Mouse (Mus musculus): ENCODE measurements around the gene Dctn2. TPM values are rescaled to one million over a fixed set of nuclear protein-coding genes. Genes with fewer than 3 reads are reported as not detected.

Dctn2 gene
- 133 and 136 TPM in 2 replicates for polyA plus RNA-seq (2015; fragmentation: Nextera tagmentation; extraction: Ambion mirVana)

DNA sequence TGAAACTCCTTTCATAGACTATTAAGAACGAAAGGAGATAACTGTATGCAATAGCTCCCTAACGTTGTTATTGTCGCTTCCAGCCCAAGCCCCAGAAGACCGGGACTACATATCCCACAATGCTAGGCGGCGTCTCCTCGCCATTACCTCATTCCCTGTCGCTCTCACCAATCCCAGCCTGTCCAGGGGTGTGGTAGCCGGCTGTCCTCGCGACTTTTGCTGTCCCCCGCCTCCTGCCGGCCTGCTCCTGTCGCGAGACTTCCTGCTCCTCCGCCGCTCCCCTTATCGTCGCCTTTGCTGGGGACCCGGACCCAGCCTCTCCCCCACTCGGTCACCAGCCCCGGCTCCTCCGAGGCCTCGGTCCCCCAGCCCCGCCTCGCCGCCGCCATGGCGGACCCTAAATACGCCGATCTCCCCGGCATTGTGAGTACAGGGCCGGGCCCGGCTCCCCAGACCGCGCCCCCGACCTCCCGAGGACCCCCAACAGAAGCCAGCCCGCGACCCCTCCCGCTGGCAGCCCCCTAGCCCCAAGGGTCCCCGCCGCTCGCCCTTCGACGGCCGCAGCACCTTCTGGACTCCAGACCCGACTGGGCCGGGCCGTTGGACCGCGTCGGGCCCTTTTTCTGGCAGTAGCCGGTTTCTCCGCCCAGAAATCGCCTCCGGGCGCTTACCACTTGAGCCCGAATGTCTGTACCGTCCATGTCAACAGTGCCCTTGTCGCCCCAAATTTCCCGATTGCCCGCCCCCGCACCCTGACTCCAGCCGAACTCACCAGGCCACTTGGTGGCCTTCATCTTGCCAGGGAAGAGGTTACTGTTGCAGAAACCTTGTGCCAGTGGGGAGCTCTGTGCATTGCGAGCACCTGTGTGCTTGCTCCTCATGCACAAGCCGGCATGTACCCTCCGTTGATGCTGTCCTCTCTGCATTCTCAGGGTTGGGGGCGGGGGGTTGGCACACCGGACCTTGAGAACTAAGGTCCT lies at the start of gene Dctn2:
Gene Dctn2 (plus strand): TSS at position 257 of the 980 bp plus-strand sequence.
- under 1% methylated on average over 70 of the region's 70 CpGs for WGBS
- ATAC-seq (ENCODE audit: extremely low read depth, insufficient number of reproducible peaks, low FRiP score, low TSS enrichment), result peak; percentile 97

DNA sequence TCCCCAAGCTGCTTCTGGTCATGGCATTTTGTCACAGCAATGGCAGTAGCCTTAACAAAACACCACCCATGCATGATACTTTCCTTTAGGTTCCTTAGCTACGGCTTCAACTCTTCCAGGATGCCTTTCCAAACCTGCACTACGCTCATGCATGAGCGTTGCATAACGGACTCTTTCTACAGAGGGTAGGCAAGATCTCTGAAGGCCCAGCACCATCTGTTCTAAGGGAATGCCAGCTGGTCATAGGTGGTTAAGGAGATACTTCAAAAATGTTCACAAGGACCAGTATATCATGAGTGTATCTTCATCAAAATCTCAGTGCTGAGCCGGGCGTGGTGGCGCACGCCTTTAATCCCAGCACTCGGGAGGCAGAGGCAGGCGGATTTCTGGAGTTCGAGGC lies 49.7 kb upstream of the Dctn2 start:
- Histone ChIP-seq H3K9me3 (0 out of 2 replicates have a peak, but pooled peaks cover 3% of the 10 kb centered on the region), H3K27me3 (replicated peaks) (no peaks in the 10 kb centered on the region; the same call in 1 of the 2 replicates), H3K4me1 (no peaks in the 10 kb centered on the region), H3K4me3 (no peak overlapping the region), H3K36me3 (no peaks in the 10 kb centered on the region), H3K4me2 (no peak overlapping the region), H3K27ac (replicated peaks) (no peak overlapping the region), H3K9ac (no peak overlapping the region)
- 88% methylated on average over 11 of the region's 11 CpGs for WGBS
- no peak for ATAC-seq (ENCODE audit: extremely low read depth, insufficient number of reproducible peaks, low FRiP score, low TSS enrichment)

More for the DNA sequence above, at the start of gene Dctn2:
- Histone ChIP-seq H3K27me3 (replicated peaks) (peaks cover 38% of the 10 kb centered on the region), H3K4me3 (peak within 1 kb of the TSS; percentile 98), H3K4me1 (peaks cover 46% of the 10 kb centered on the region), H3K4me2 (peak within 1 kb of the TSS; percentile 88), H3K9ac (peak within 1 kb of the TSS; percentile 100), H3K27ac (replicated peaks) (peak within 1 kb of the TSS; percentile 91), H3K36me3 (peaks cover 32% of the 10 kb centered on the region), H3K9me3 (no peaks in the 10 kb centered on the region)

DNA sequence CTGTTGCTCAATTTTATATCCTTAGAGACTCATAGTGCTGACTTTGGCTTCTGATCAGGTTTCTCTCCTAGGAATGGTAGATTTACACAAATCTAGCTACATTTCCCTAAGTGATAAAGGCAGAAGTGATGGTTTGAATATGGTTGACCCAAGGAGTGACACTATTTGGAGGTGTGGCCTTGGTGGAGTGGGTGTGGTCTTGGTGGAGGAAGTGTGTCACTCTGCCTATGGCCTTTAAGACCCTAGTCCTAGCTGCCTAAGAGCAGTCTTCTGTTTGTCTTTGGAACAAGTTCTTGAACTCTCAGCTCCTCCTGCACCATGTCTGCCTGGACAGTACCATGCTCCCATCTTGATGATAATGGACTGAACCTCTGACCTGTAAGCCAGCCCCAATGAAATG lies 49.0 kb upstream of the Dctn2 start:
- Histone ChIP-seq H3K4me2 (no peak overlapping the region), H3K9me3 (0 out of 2 replicates have a peak, but pooled peaks cover 3% of the 10 kb centered on the region), H3K4me1 (no peaks in the 10 kb centered on the region), H3K4me3 (no peak overlapping the region), H3K27ac (replicated peaks) (no peak overlapping the region), H3K27me3 (replicated peaks) (no peaks in the 10 kb centered on the region; the same call in 1 of the 2 replicates), H3K9ac (no peak overlapping the region), H3K36me3 (no peaks in the 10 kb centered on the region)
- ATAC-seq (ENCODE audit: extremely low read depth, insufficient number of reproducible peaks, low FRiP score, low TSS enrichment), result no peak

DNA sequence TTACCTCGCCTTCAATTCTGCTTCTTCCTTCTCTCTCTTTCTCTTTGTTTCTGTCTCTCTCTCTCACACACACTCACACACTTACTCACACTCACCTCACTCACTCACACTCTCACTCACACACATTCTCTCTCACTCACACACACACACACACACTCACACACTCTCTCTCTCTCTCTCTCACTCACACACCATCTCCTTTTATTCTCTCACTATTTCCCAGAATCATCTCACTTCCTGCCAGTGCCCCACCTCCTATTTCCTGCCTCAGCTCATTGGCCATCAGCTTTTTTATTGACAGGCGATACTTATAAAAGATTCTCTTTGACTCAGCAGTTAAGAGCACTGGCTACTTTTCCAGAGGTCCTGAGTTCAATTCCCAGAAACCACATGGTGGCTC lies 47.8 kb upstream of the Dctn2 start:
- Histone ChIP-seq H3K4me3 (no peak overlapping the region), H3K27me3 (replicated peaks) (peaks cover 2% of the 10 kb centered on the region; the same call in 1 of the 2 replicates), H3K9ac (no peak overlapping the region), H3K36me3 (no peaks in the 10 kb centered on the region), H3K9me3 (0 out of 2 replicates have a peak, but pooled peaks cover 3% of the 10 kb centered on the region), H3K27ac (replicated peaks) (no peak overlapping the region), H3K4me2 (no peak overlapping the region), H3K4me1 (no peaks in the 10 kb centered on the region)
- 82% methylated on average over 2 of the region's 2 CpGs for WGBS
- ATAC-seq (ENCODE audit: extremely low read depth, insufficient number of reproducible peaks, low FRiP score, low TSS enrichment), result no peak

DNA sequence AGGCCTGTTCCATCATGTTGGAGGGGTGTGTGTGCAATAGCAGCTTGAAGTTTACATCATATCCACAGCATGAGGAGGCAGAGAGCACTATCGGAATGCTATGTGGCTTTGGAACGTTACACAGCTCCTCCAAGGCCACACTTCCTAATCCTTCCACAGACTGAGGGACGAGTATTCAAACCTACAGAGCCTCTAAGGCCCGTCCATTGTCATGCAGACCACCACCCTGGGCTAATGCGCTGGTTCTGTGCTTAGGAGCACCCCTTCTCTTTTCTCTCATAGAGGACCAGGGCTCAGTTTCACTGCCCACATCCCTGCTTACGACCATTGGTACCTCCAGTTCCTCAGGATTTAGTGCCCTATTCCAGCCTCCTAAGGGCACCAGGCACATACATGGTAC lies 41.0 kb upstream of the Dctn2 start:
- no peak for ATAC-seq (ENCODE audit: extremely low read depth, insufficient number of reproducible peaks, low FRiP score, low TSS enrichment)

GRCm38 (mm10) chr10:127225732-127226131 lies 40.4 kb upstream of the Dctn2 start:
- H3K4me2 ChIP-seq, result no peak overlapping the region
- H3K9ac ChIP-seq, result 0 out of 2 replicates have a peak overlapping the region, but pooled peaks have one; percentile 19
- WGBS, result 25% methylated on average over 10 of the region's 10 CpGs
- no peak overlapping the region for H3K27ac ChIP-seq (replicated peaks)
- no peak for ATAC-seq (ENCODE audit: extremely low read depth, insufficient number of reproducible peaks, low FRiP score, low TSS enrichment)
- H3K36me3 ChIP-seq, result no peaks in the 10 kb centered on the region
- H3K4me1 ChIP-seq, result no peaks in the 10 kb centered on the region
- no peaks in the 10 kb centered on the region for H3K9me3 ChIP-seq
- no peak overlapping the region for H3K4me3 ChIP-seq
- peaks cover 58% of the 10 kb centered on the region for H3K27me3 ChIP-seq (replicated peaks)

More for the DNA sequence above, 41.0 kb upstream of the Dctn2 start:
- no peak overlapping the region for H3K9ac ChIP-seq
- H3K9me3 ChIP-seq, result no peaks in the 10 kb centered on the region
- H3K36me3 ChIP-seq, result no peaks in the 10 kb centered on the region
- no peak overlapping the region for H3K4me2 ChIP-seq
- peaks cover 53% of the 10 kb centered on the region for H3K27me3 ChIP-seq (replicated peaks)
- WGBS, result 51% methylated on average over 6 of the region's 6 CpGs
- no peaks in the 10 kb centered on the region for H3K4me1 ChIP-seq
- no peak overlapping the region for H3K4me3 ChIP-seq
- H3K27ac ChIP-seq (replicated peaks), result no peak overlapping the region

DNA sequence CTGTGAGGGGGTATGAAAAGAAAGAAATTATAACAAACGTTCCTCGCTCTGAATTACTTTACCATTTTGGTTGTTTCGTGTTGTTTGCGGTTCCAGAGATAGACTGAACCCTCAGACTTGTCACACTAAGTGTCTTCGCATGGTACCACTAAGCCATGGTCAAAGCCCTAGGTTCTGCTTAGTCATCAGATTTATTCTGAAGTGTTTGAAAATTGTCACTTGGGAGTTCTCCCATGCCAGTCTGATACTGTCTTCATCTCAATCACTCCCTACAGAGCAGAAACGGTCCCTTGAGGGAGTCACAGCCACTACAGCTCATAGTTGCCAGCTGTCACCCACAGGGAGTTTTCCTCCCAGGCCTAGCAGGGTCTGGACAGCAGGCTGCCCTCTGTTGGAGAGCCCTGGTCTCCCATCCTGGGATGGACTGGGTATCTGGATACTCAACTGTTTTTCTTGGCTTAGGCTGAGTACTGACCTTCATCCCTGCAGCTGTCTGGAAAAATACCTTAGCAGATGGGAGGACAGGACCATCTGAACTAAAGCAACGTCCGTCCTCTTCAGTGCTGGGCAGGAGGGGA lies 39.8 kb upstream of the Dctn2 start:
- 62% methylated on average over 8 of the region's 8 CpGs for WGBS
- H3K27me3 ChIP-seq (replicated peaks), result peaks cover 64% of the 10 kb centered on the region
- H3K4me2 ChIP-seq, result no peak overlapping the region
- no peak overlapping the region for H3K4me3 ChIP-seq
- no peaks in the 10 kb centered on the region for H3K4me1 ChIP-seq
- no peaks in the 10 kb centered on the region for H3K9me3 ChIP-seq
- H3K36me3 ChIP-seq, result no peaks in the 10 kb centered on the region
- ATAC-seq (ENCODE audit: extremely low read depth, insufficient number of reproducible peaks, low FRiP score, low TSS enrichment), result no peak
- H3K27ac ChIP-seq (replicated peaks), result no peak overlapping the region
- no peak overlapping the region for H3K9ac ChIP-seq

DNA sequence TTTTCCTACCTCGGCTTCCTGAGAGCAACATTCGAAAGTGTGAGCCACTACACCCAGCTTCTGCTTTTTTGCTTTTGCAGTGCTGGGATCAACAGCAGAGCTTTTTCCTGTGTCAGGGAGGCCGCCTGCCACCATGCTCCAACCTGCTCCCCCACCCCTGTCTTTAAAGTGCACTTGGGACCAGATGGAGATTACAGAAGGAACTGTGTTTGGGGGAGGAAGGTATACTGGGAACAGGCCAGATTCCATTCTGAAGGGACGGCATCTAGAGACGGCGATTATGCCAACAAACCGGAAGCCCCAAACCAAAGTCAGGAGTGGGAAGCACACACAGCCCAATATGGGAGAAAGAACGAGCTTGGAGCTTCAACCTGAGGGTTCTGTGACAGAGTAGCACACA lies 39.0 kb upstream of the Dctn2 start:
- Histone ChIP-seq H3K36me3 (no peaks in the 10 kb centered on the region), H3K4me1 (no peaks in the 10 kb centered on the region), H3K27ac (replicated peaks) (no peak overlapping the region), H3K9ac (no peak overlapping the region), H3K9me3 (no peaks in the 10 kb centered on the region), H3K27me3 (replicated peaks) (peaks cover 70% of the 10 kb centered on the region), H3K4me2 (no peak overlapping the region), H3K4me3 (no peak overlapping the region)
- ATAC-seq (ENCODE audit: extremely low read depth, insufficient number of reproducible peaks, low FRiP score, low TSS enrichment), result no peak
- WGBS, result 73% methylated on average over 8 of the region's 8 CpGs

DNA sequence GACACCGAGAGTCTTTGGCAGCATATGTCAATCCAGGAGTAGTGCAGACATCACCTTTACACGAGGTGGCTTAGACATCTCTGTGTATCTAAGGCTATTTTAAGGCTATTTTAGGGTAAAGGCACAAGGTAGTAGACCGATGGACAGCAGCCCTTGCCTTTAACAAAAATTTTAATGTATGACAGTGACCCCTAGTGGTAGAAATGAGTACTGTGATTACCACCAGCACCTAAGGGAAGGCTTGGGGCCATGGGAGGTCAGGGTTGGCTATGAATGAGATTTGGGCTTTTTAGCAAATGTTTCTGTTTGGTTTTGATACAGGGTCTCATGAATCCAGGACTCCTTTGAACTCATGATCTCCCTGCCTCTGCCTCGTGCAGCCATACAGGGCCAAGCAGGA lies 37.3 kb upstream of the Dctn2 start:
- WGBS, result 16% methylated on average over 4 of the region's 4 CpGs
- Histone ChIP-seq H3K4me2 (no peak overlapping the region), H3K36me3 (no peaks in the 10 kb centered on the region), H3K9ac (no peak overlapping the region), H3K27ac (replicated peaks) (no peak overlapping the region), H3K9me3 (no peaks in the 10 kb centered on the region), H3K27me3 (replicated peaks) (peaks cover 73% of the 10 kb centered on the region), H3K4me3 (no peak overlapping the region), H3K4me1 (no peaks in the 10 kb centered on the region)
- no peak for ATAC-seq (ENCODE audit: extremely low read depth, insufficient number of reproducible peaks, low FRiP score, low TSS enrichment)

- H3K36me3 ChIP-seq, result no peaks in the 10 kb centered on the region
- H3K4me1 ChIP-seq, result no peaks in the 10 kb centered on the region
- no peak overlapping the region for H3K4me3 ChIP-seq
- ATAC-seq (ENCODE audit: extremely low read depth, insufficient number of reproducible peaks, low FRiP score, low TSS enrichment), result no peak
- no peaks in the 10 kb centered on the region for H3K9me3 ChIP-seq
- H3K9ac ChIP-seq, result no peak overlapping the region
- peaks cover 64% of the 10 kb centered on the region for H3K27me3 ChIP-seq (replicated peaks)
- no peak overlapping the region for H3K27ac ChIP-seq (replicated peaks)
- WGBS, result 75% methylated on average over 12 of the region's 12 CpGs
- no peak overlapping the region for H3K4me2 ChIP-seq
These were observed 35.5 kb upstream of the Dctn2 start for GRCm38 (mm10) chr10:127230693-127231092.

- Histone ChIP-seq H3K36me3 (no peaks in the 10 kb centered on the region), H3K4me3 (no peak overlapping the region), H3K9ac (no peak overlapping the region), H3K27ac (replicated peaks) (no peak overlapping the region), H3K4me1 (no peaks in the 10 kb centered on the region), H3K4me2 (no peak overlapping the region), H3K27me3 (replicated peaks) (peaks cover 65% of the 10 kb centered on the region), H3K9me3 (no peaks in the 10 kb centered on the region)
- 76% methylated on average over 14 of the region's 14 CpGs for WGBS
- no peak for ATAC-seq (ENCODE audit: extremely low read depth, insufficient number of reproducible peaks, low FRiP score, low TSS enrichment)
These were observed 34.4 kb upstream of the Dctn2 start for GRCm38 (mm10) chr10:127231741-127232140.

Data from heart, embryonic 13.5 days (tissue).